Mouse (Mus musculus) lung, postnatal 14 days (tissue): ENCODE data around the gene Per2.
"Not testable (repeated sequence)": the region's sequence is repeated elsewhere in the genome, so short reads cannot be mapped to it uniquely, and the experiment has no call there.

Experiments
- DNase-seq: peaks from one replicate; pipeline ENCODE4 v3.0.0; 2021

The Per2 gene

GRCm38 (mm10) chr1:91459059-91459809 is at the start of gene Per2:
Gene Per2, minus strand, starts transcription at chr1:91459324.
- DNase-seq = peak; percentile 99

GRCm38 (mm10) chr1:91504615-91505014 is 45.5 kb upstream of the Per2 start:
- no peak for DNase-seq

- no peak for DNase-seq
These were observed 39.5 kb upstream of the Per2 start for GRCm38 (mm10) chr1:91498579-91498978.

- DNase-seq = no peak
These were observed 36.2 kb upstream of the Per2 start for GRCm38 (mm10) chr1:91495321-91495720.

GRCm38 (mm10) chr1:91494457-91495140 is 35.5 kb upstream of the Per2 start, which contains the start of gene Traf3ip1:
Gene Traf3ip1, plus strand, starts transcription at chr1:91494647.
- DNase-seq = peak; percentile 94

- DNase-seq = no peak
These were observed 34.8 kb upstream of the Per2 start for GRCm38 (mm10) chr1:91493938-91494337.

GRCm38 (mm10) chr1:91492740-91493139 is 33.6 kb upstream of the Per2 start:
- no peak for DNase-seq

- DNase-seq = no peak
These were observed 31.2 kb upstream of the Per2 start for GRCm38 (mm10) chr1:91490322-91490721.

GRCm38 (mm10) chr1:91486165-91486564 is 27.0 kb upstream of the Per2 start:
- no peak for DNase-seq

GRCm38 (mm10) chr1:91485422-91485821 is 26.3 kb upstream of the Per2 start:
- DNase-seq = no peak

GRCm38 (mm10) chr1:91484011-91484346 is 24.9 kb upstream of the Per2 start:
- no peak for DNase-seq

GRCm38 (mm10) chr1:91483304-91484010 is 24.3 kb upstream of the Per2 start:
- peak; percentile 96 for DNase-seq

- no peak for DNase-seq
These were observed 23.6 kb upstream of the Per2 start for GRCm38 (mm10) chr1:91482616-91483211.

- DNase-seq = no peak
These were observed 19.8 kb upstream of the Per2 start for GRCm38 (mm10) chr1:91478958-91479357.

GRCm38 (mm10) chr1:91478145-91478544 is 19.0 kb upstream of the Per2 start:
- not testable (repeated sequence) for DNase-seq

GRCm38 (mm10) chr1:91469888-91470419 is 10.8 kb upstream of the Per2 start:
- no peak for DNase-seq

GRCm38 (mm10) chr1:91466186-91466585 is 7.1 kb upstream of the Per2 start:
- no peak for DNase-seq

GRCm38 (mm10) chr1:91465244-91465643 is 6.1 kb upstream of the Per2 start:
- DNase-seq = no peak

GRCm38 (mm10) chr1:91464436-91464835 is 5.3 kb upstream of the Per2 start:
- DNase-seq = no peak

GRCm38 (mm10) chr1:91463336-91463995 is 4.3 kb upstream of the Per2 start:
- DNase-seq = no peak

- DNase-seq = no peak
These were observed 1.4 kb upstream of the Per2 start for GRCm38 (mm10) chr1:91460564-91460963.

GRCm38 (mm10) chr1:91460069-91460468 is 945 bp upstream of the Per2 start:
- no peak for DNase-seq
